Mouse (Mus musculus) T-helper 1 cell (primary cell): ENCODE results near the gene Tbl3.
"Not testable (repeated sequence)": the region's sequence is repeated elsewhere in the genome, so short reads cannot be mapped to it uniquely, and the experiment has no call there.

Source experiments
- in situ Hi-C: fragments of 300-600 bp; cut with MboI, MseI; formaldehyde crosslinking; loops from one replicate; pipeline ENCODE4 v1.15.1; 2025; ENCODE audit warnings: high pct_unique_total_duplicates

Gene Tbl3

DNA sequence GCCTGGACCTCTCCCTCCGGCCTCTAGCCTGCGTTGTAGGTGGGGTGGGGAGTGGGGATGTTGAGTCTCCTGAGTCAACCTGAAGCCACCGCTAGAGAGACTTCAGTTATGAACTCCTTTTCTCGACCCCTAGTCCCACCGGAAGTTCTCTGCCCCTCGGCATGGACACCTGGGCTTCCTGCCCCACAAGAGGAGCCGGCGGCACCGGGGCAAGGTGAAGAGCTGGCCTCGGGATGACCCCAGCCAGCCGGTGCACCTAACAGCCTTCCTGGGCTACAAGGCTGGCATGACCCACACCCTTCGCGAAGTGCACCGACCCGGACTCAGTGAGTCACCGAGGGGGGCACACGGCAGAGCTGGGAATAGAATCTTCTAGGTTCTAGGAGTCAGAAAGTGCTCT lies 20.7 kb upstream of the Tbl3 start:
- in situ Hi-C loops, result no loop called here

DNA sequence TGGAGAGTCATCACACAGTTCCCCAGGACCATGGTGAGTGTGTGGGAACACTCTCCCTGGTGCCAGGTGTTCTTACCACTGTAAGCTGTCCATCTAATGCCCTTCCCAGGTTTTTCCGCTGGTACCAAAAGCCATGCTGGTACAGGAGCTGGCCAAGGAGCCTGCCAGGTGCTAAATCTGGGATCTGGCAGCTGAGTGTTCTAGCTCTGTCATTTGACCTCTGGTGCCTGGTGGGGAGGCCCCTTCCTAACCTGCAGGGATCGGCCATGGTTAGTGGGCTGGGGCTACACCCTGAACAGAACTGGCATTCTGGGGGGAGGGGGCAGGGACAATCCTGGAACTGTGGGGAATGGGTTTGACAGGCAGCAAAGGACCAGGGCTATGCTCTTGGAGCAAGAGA lies 20.2 kb upstream of the Tbl3 start, which contains the start of gene Rpl3l:
TSS of gene Rpl3l (plus strand) at position 203 of the 400 bp plus-strand sequence.
- in situ Hi-C loops, result no loop called here

DNA sequence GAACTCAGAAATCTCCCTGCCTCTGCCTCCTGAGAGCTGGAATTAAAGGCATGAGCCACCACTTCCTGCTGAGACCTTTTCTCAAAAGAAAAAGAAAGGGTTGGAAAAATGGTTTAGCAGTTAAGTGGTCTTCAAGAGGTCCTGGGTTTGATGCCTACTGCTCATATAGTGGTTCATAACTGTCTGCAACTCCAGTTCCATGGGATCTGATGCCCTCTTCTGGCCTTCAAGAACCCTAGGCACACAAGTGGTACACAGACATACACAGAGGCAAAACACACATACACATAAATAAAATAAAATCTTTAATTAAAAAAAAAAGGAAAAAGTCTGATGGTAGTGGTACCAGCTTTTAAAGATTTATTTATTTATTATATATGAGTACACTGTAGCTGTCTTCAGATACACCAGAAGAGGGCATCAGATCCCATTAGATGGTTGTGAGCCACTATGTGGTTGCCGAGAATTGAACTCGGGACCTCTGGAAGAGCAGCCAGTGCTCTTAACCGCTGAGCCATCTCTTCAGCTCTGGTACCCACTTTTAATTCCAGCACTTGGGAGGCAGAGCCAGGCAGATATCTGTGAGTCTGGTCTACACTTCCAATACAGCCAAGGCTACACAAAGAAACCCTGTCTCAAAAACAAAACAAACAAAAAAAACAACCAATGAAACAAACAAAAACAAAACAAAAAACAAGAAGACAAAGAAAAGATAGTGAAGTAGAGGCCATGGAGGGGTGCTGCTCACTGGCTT lies 18.4 kb upstream of the Tbl3 start:
- in situ Hi-C loops, result no loop called here

DNA sequence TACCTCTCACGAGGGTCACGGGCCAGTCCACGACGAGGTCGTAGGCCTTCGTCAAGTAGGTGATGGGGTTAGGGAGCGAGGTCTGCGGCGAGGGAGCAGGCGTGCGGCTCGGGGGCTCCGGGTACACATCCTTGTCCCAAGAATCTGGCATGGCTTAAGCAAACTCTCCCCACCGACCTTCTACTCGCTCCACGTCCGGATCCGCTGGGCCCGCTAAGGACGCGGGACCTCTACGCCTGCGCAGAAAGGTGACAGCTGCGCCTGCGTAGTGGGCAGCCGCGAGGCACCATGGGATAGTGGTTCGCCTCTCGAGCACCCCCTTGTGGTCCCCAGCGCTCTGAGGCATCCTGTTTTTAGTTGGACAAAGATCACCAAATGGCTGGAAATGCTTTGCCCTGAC lies 16.7 kb upstream of the Tbl3 start, which contains the start of gene Ndufb10:
TSS of gene Ndufb10 (minus strand) at position 295 of the 400 bp plus-strand sequence.
- in situ Hi-C loops, result no loop called here

DNA sequence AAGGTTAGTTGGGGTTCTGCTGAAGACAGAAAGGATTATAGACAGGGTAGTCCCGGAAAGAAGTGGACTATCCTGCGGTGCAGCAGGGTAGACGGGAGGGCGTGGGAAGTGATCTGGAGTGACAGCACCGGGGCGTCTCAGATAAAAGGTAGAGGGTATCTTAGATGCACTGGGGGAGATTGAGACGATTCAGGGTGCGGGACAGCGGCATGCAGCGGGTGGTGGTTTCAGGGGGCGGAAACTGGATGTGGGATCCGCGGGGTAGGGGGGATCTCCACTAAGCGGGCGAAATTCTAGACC lies 16.4 kb upstream of the Tbl3 start:
- in situ Hi-C loops, result no loop called here

DNA sequence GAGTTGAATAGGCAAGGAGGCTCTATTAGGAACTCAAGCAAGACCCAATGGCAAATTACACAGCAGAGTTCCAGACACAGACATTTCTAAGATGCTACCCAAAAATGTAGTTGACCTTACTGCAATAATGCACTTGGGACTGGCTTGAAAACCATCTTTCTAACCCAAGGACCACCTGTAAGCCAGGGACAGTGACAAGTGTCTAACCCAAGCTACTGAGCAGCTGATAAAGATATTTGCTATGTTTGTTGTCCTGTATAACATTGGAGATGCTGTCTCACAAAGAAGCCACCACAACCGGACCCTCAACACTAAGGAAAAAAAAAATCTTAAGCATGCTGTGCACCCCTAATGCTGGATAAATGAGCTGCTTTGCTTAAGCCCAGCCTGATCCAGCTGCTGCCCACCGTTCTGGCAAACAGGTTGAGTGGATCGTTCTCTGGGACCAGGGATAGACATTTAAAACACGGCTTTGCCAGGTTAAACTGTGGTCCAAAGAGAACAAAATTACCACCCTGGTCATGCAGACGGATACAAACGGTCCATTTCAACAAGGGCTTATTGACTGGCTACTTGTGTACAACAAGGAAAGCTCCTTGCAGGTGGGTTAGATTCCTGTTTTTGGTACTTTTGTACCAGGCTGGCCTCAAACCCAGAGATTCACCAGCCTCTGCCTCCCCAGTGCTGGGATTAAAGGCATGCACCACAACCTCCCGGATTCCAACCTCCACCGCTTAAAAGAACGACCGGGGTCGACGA lies 15.8 kb upstream of the Tbl3 start:
- in situ Hi-C loops, result no loop called here

DNA sequence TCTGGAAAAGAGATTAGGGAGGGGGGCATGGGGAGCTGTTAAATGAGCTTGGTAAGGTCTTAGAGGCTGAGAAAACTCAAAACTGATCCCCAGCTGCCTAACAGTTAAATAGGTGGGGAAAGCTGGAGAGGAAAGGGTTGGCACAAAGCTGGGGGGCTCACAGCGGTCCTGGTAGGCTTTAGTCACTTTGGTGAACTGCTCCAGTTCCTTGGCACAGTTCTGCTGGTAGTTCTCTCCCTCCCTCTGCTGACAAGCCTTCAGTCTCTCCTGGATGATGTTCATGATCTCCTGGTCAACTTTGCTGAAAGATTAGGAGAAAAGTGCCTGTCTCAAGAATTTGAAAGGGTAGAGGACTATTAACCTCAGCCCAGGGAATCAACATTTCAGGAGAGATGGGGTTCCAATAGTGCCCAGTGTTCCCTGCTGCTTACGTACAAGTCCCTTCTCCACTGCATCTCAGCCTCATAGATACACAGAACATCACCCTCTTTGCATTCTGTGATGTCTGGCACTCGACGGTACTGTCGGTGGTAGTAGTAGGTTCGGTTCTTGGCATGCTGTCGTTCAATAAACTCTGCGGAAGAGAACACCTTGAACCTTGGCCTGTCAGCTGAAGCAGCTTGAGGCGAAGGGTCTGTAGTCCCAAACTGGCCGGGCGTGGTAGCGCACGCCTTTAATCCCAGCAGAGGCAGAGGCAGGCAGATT lies 14.9 kb upstream of the Tbl3 start:
- in situ Hi-C loops, result no loop called here

DNA sequence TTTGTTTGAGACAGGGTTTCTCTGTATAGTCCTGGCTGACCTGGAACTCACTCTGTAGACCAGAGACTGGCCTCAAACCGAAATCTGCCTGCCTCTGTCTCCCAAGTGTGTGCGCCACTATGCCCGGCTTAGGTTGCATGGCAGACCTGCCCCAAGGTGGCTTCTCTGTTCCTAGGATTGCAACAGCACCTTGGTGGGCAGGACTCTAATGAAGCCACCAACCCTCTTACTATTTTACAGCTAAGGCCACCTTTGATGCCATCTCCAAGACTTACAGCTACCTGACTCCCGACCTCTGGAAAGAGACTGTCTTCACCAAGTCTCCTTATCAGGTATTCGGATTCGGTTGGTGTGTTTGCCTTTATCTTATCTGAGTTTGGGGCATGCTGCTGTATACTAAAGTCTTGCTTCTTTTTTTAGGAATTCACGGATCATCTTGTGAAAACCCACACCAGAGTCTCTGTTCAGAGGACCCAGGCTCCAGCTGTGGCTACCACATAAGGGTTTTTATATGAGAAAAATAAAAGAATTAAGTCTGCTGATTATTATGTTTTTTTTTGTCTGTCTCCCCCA lies 14.0 kb upstream of the Tbl3 start:
- in situ Hi-C loops, result not testable (repeated sequence)

DNA sequence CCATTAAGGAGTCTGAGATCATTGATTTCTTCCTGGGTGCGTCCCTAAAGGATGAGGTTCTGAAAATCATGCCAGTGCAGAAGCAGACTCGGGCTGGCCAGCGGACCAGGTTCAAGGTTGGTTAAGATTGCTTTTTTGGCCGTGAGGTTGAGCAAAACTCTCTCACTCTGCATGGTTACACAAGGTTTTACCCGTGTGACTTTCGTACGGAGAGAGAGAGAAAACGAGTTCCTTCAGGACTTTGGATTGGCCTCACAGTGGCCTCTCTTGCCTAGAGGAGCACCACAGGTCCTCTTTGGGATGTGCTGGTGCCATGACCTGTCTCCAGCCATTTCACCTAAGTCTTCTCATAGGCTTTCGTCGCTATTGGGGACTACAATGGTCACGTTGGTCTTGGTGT lies 13.2 kb upstream of the Tbl3 start:
- in situ Hi-C loops, result not testable (repeated sequence)

DNA sequence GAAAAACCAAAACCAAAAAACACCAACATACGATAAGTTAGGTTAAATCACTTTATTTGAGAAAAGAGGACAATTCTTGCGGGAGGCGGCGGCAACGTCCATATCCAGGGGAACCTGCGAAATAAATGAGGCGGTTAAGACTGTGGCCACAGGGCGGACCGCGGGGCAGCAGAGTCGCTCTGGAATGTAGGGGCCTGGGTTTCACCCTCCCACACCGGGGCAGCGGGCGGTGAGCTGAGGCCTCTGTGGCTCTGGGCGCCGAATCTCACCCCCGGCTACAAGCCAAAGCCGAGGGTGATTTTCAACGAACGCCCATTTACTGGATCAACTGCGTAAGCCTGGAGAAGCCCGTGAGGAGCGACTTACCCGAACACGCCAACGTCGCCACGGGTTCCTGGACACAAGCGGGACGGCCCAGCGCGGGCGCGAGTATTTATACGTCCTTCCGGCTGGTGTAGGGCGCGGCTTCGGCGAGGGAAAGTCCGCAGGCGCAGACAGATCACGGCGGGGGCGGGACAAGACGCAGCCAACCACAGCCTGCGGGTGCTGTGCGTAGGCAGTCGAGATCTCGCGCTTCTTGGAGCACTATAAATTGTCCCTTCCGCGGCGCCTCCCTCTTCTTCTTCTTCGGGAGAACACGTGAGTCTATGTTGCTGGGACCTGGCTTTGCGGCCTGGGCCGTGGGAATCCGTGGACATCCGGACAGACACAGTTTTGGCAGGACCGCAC lies 12.2 kb upstream of the Tbl3 start:
- in situ Hi-C loops, result no loop called here

DNA sequence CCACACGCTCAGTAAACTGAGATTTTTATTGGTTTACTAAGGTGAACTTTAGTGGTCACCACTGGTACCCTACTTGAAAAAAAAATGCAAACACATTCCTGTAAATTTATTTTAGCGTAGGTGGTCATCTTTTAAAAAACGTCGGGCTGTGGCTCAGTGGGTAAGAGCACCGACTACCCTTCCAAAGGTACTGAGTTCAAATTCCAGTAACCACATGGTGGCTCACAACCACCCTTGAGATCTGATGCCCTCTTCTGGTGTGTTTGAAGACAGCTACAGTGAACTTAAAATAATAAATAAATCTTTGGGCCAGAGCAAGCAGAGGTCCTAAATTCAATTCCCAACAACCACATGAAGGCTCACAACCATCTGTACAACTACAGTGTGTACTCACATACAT lies 11.5 kb upstream of the Tbl3 start:
- in situ Hi-C loops, result not testable (repeated sequence)

DNA sequence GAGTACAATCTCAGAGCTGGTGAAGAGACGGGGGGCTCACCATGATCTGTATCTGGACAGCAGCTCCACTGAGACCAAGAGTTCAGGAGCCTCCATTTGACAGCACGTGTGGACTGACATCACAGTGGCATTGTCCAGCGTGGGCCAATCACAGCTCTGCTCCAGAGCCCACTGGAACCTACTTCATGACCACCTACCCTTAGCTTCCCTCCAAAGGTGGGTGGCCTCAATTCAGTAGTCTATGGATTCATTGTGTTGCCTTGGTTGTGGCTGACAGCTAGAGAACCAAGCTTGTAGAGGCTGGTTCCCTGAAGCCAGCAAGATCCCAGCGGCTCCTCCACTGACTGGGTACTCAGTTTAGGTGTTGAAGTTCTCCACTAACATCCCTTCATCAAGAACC lies 10.5 kb upstream of the Tbl3 start, which contains the start of the genes Rnf151 and Rps2:
TSS of gene Rnf151 (minus strand) at position 121 of the 400 bp plus-strand sequence.
TSS of gene Rps2 (plus strand) at position 174 of the 400 bp plus-strand sequence.
- in situ Hi-C loops, result no loop called here

DNA sequence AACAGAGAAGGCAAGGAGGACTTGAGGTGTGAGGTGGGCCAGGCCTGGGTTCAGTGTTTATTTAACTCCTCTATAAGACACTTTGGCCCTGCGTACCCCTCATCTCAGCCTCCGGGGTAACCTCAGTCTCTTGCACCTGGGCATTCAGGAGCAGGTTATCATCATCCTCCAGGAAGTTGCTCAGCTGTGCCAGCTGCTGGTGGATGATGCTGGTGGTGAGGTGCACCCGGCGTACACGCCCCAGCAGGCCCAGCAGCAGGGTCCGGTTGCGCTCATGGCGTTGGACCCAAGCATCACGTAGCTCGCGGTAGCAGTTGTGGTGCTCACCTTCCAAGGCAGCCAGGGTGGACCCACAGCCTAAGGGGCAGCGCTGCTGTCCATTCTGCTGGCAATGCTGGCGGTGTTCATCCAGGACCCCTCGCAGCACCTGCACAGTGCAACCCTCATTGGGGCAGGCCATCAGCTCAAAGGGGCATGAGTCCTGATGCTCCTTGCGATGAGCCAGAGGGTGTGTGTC lies 8.8 kb upstream of the Tbl3 start:
- in situ Hi-C loops, result no loop called here

DNA sequence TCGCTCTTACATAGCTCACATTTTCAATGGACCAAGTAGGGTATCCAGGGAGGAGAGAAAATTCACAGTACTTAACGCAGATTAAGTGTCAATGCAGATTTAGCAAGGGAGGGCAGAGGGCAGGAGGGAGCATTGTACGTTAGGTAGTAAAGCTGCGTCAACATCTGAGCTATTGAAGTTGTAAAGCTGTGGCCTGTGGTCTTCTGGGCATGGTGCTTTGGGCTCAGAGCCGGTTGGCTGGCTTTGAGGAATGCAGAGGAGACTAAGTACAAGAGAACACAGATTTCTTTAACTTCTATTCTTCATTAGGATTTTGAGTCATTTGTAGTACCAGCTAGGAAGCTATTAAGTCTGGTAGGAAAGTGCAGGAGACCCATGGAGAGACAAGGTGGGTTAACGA lies 8.1 kb upstream of the Tbl3 start:
- in situ Hi-C loops, result no loop called here

DNA sequence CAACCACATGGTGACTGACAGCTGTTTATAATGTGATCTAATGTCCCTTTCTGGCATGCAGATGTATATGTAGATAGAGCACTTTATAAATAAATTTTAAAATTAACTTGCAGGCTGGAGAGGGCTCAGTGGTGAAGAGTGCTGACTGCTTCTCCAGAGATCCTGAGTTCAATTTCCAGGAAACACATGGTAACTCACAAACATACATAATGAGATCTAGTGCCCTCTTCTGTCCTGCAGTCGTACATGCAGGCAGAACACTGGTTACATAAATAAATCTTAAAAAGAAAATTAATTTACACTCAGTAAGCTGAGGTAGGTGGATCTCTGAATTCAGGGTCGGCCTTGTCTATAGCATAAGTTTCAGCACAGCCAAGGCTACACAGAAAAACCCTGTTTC lies 1.2 kb upstream of the Tbl3 start:
- in situ Hi-C loops, result loop anchor here (10.0 kb wide), 1 partner anchor 564 kb away; no protein-coding TSS in a partner anchor

DNA sequence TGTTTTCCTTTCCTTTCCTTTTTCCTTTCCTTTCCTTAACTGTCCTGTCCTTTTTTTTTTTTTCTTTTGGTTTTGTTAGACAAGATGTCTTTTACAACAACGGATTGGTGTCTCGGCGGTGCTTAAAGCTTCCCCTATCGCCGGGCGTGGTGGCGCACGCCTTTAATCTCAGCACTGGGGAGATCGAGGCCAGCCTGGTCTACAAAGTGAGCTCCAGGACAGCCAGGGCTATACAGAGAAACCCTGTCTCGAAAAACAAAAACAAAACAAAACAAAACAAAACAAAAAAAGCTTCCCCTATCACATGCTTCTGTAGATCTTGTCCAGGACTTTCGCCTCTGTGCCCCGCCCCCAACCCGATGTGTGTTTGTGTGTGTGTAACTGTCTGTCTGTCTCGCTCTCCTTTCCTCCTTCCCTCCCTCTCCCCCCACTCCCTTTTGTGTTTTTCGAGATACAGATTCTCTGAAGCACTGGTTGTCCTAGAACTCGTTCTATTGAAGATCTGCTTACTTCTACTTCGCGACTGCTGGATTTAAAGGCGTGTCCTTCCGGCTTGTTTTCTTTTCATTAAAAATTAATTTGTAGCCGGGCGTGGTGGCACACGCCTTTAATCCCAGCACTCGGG lies 453 bp upstream of the Tbl3 start:
- in situ Hi-C loops, result loop anchor here (10.0 kb wide), 1 partner anchor 563 kb away; no protein-coding TSS in a partner anchor

DNA sequence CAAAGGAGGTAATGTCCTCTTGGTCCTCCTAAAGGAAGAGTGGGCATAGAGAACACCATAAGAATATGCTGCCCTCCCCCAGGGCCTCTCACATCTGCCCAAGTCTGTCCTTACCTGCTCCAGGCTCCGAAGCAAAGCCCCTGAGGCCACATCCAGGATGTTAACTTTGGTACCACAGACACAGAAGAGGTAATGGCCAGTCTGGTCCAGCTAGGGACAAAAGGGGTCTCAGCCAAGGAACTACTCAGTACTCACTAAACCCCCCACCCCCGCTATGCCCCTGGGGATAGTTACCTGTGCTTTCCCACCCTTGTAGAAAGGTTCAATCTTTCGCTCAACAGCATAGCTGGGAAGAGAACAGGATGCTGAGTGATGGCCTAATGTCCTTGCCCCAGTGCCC lies 1.6 kb downstream of the Tbl3 start:
- in situ Hi-C loops, result loop anchor here (10.0 kb wide), 1 partner anchor 561 kb away; no protein-coding TSS in a partner anchor

DNA sequence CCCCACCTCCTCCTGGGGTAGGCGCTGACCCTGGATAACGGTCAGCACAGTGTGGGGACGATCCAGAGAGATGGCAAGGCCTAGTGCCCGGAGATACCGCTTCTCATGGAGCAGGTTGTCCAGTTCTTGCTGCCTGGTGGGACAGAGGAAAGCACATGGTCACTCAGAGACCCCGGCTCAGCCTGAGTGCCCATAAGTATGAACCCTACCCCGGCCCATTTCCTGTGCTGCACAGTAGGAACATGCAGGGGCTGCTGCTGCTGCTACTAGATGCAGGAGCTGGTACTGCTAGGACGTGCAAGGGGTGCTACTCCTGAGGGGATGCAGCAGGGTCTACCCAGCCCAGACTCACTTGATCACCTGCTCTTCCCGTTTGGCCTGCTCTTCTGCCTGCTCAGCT lies 6.2 kb downstream of the Tbl3 start:
- in situ Hi-C loops, result loop anchor here (10.0 kb wide), 1 partner anchor 556 kb away; no protein-coding TSS in a partner anchor

DNA sequence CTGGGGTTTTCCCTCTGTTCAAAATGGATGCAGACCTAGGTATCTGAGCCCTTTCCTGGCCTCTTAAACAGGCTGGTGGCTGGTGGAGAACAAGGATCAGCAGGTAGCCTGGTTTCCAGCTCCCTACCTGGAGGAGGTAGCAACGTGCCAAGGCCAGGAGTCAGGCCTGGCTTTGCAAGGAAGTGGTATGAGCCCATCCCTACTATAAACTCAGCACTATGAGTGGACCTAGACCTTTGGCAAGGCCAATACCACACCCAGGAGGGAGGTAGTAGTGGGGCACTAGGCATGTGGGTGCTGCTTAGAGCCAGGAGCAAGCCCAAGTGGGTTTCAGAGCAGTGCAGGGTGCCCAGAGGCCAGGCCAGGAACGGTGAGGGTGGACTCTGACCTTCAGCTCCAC lies 8.0 kb downstream of the Tbl3 start:
- in situ Hi-C loops, result no loop called here

DNA sequence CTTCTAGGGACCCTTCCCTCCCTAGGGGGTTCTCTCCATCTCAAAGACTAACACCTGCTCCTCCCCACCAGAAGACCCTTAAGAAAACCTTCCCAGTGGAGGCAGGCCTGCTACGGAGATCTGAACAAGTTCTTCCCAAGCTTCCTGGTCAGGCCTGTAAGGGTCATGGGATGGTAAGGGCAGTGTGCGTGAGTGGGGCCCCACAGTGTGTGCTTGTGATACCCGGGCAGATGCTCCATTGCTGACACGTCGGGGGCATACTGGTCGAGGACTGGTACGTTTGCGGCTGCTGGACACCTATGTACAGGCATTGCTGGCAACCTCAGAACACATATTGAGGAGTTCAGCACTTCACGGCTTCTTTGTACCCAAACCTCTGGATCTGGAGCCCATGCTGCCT lies 8.7 kb downstream of the Tbl3 start:
- in situ Hi-C loops, result no loop called here
